ENCODE assay signal across 15 mouse cellular contexts in genomic region chr17:15242976-15243635, GRCm38 (mm10).
"Had no signal": no experiment of that assay in that cellular context is flagged by ENCODE, and none has a peak within 500 bp of the region (broad histone marks: within the 10 kb centered on the region; RNA-seq: fewer than 3 reads in every experiment).

No protein-coding gene starts in this region.

- H3K9ac ChIP-seq: lung, embryonic 15.5 days; midbrain, embryonic 12.5 days; midbrain, embryonic 15.5 days; neural tube, embryonic 12.5 days; stomach, embryonic 15.5 days had no signal

- H3K27ac ChIP-seq: lung, embryonic 15.5 days; macrophage; midbrain, embryonic 12.5 days; midbrain, embryonic 15.5 days; neural tube, embryonic 12.5 days; stomach, embryonic 15.5 days had no signal

- DNase-seq: lung, adult 2 months; lung, postnatal 14 days; lung, postnatal 36 days; right cerebral cortex, postnatal 14 days; thymus, adult 18-20 months; thymus, postnatal 14 days; thymus, postnatal 36 days had no signal

- ATAC-seq: lung, postnatal 0 days; midbrain, embryonic 15.5 days had no signal

- H3K27me3 ChIP-seq: midbrain, embryonic 12.5 days; midbrain, embryonic 15.5 days; neural tube, embryonic 12.5 days; stomach, embryonic 15.5 days had no signal

- H3K4me2 ChIP-seq: lung, embryonic 15.5 days; midbrain, embryonic 12.5 days; midbrain, embryonic 15.5 days; neural tube, embryonic 12.5 days; stomach, embryonic 15.5 days had no signal

- H3K4me3 ChIP-seq: lung, embryonic 15.5 days; megakaryocyte, embryonic 14.5 days; midbrain, embryonic 12.5 days; midbrain, embryonic 15.5 days; neural tube, embryonic 12.5 days; stomach, embryonic 15.5 days had no signal

- H3K9me3 ChIP-seq: lung, embryonic 15.5 days; megakaryocyte, embryonic 14.5 days; midbrain, embryonic 12.5 days; midbrain, embryonic 15.5 days; neural tube, embryonic 12.5 days; stomach, embryonic 15.5 days had no signal

- H3K4me1 ChIP-seq: megakaryocyte, embryonic 14.5 days had no signal

- H3K36me3 ChIP-seq: lung, embryonic 15.5 days; midbrain, embryonic 12.5 days; midbrain, embryonic 15.5 days; neural tube, embryonic 12.5 days; stomach, embryonic 15.5 days had no signal
